Mouse (Mus musculus) G1E (cell line): ENCODE measurements around the gene Ptgir. TPM values are rescaled to one million over a fixed set of nuclear protein-coding genes. Genes with fewer than 3 reads are reported as not detected.

Experiments used
- ATAC-seq: 2 replicates; pipeline ENCODE4 v1.8.0; 2016; ENCODE audit warnings: mild to moderate bottlenecking; ENCODE audit not compliant: insufficient number of reproducible peaks, poor library complexity, low FRiP score, severe bottlenecking; ENCODE audit errors: extremely low read depth
- DNase-seq: peaks from one replicate; pipeline ENCODE4 v3.0.0; 2012; ENCODE audit warnings: low spot score
- H3K27me3 ChIP-seq: 2 replicates; pipeline ENCODE4 v1.6.1; 2012; ENCODE audit warnings: mild to moderate bottlenecking, low read length, inconsistent platforms; ENCODE audit not compliant: insufficient read depth
- H3K36me3 ChIP-seq: replicated peaks from 2 replicates; pipeline ENCODE3; 2012; ENCODE audit warnings: mild to moderate bottlenecking, inconsistent platforms
- H3K4me1 ChIP-seq: 2 replicates; pipeline ENCODE4 v1.6.1; 2012; ENCODE audit warnings: low read depth, low read length, inconsistent platforms, mixed read lengths; ENCODE audit not compliant: insufficient read depth
- H3K4me3 ChIP-seq: 2 replicates; pipeline ENCODE4 v1.5.1; 2012; ENCODE audit warnings: low read depth, mild to moderate bottlenecking, inconsistent platforms, low read length, moderate library complexity, mixed read lengths
- H3K9me3 ChIP-seq: replicated peaks from 2 replicates; pipeline ENCODE4 v1.6.1; 2012; ENCODE audit warnings: inconsistent platforms
- CTCF ChIP-seq: IDR thresholded peaks from 2 replicates; pipeline ENCODE4 v1.5.1; 2012; ENCODE audit warnings: low read depth, low read length, inconsistent platforms, mixed read lengths
- GATA1 ChIP-seq: IDR thresholded peaks from 2 replicates; pipeline ENCODE4 v1.6.1; 2012; ENCODE audit warnings: borderline replicate concordance, low read length, inconsistent platforms, mixed read lengths
- GATA2 ChIP-seq: IDR thresholded peaks from 2 replicates; pipeline ENCODE4 v1.6.1; 2012; ENCODE audit warnings: low read depth, low read length, inconsistent platforms, borderline replicate concordance
- POLR2AphosphoS5 ChIP-seq: IDR thresholded peaks from 2 replicates; pipeline ENCODE4 v1.6.1; 2012; ENCODE audit warnings: low read depth, low read length, inconsistent platforms; ENCODE audit not compliant: insufficient replicate concordance
- TAL1 ChIP-seq: conservative IDR thresholded peaks from 2 replicates; pipeline ENCODE4 v1.6.1; 2012; ENCODE audit warnings: low read depth, low read length, inconsistent platforms, mixed read lengths
- polyA plus RNA-seq: library from polyadenylated mRNA; stranded (reverse); fragments of >175 nt; gene quantifications from 2 replicates; pipeline ENCODE4 v1.2.3, GENCODE M21; 2012
- total RNA-seq, 2 experiments: library from RNA; stranded (forward) in 1 of 2; stranded (reverse) in 1 of 2; fragments of 200-1000 nt in 1 of 2; fragments of >200 nt in 1 of 2; fragmentation: Nextera tagmentation in 1 of 2; gene quantifications; 2 replicates each; pipeline ENCODE4 v1.2.3; 2014 to 2017

Gene Ptgir
- total and polyA plus RNA-seq, 3 experiments: 0.05 to 3.5 TPM; not detected in 1

GRCm38 (mm10) chr7:16944061-16944807 is 37.9 kb downstream of the Ptgir start, which contains the start of gene Pnmal2:
TSS of gene Pnmal2 (plus strand) at chr7:16944682.
- Histone ChIP-seq H3K4me3 (no peak within 1 kb of the TSS), H3K27me3 (peaks cover 34% of the 10 kb centered on the region), H3K9me3 (peaks cover 9% of the 10 kb centered on the region), H3K36me3 (no peaks in the 10 kb centered on the region), H3K4me1 (no peaks in the 10 kb centered on the region)
- TF ChIP-seq GATA2 (no peak), POLR2AphosphoS5 (no peak), CTCF (no peak), GATA1 (no peak), TAL1 (no peak)
- no peak for DNase-seq
- no peak for ATAC-seq

- H3K36me3 ChIP-seq: no peaks in the 10 kb centered on the region
- TF ChIP-seq GATA1 (no peak), GATA2 (no peak), TAL1 (no peak)
- peaks cover under 1% of the 10 kb centered on the region; the same call in 1 of the 2 replicates for H3K4me1 ChIP-seq
- H3K4me3 ChIP-seq: no peak overlapping the region
- H3K9me3 ChIP-seq: peaks cover 9% of the 10 kb centered on the region
- peaks cover 36% of the 10 kb centered on the region for H3K27me3 ChIP-seq
- DNase-seq (no peak), ATAC-seq (no peak)
Observed at GRCm38 (mm10) chr7:16944808-16945315, 38.6 kb downstream of the Ptgir start.

- Histone ChIP-seq H3K4me3 (no peak overlapping the region), H3K9me3 (peaks cover 9% of the 10 kb centered on the region), H3K27me3 (peaks cover 35% of the 10 kb centered on the region), H3K36me3 (no peaks in the 10 kb centered on the region), H3K4me1 (peaks cover 6% of the 10 kb centered on the region)
- DNase-seq (no peak), ATAC-seq (no peak)
- TF ChIP-seq GATA1 (no peak), POLR2AphosphoS5 (no peak), CTCF (no peak), GATA2 (no peak), TAL1 (no peak)
Observed at GRCm38 (mm10) chr7:16945419-16945818, 39.1 kb downstream of the Ptgir start.

GRCm38 (mm10) chr7:16946441-16947348 is 40.4 kb downstream of the Ptgir start:
- TF ChIP-seq GATA2: no peak
- no peak for TF ChIP-seq CTCF
- no peak for TF ChIP-seq TAL1
- TF ChIP-seq GATA1: no peak
- no peak for TF ChIP-seq POLR2AphosphoS5
- peaks cover 32% of the 10 kb centered on the region for H3K27me3 ChIP-seq
- H3K4me1 ChIP-seq: peaks cover 9% of the 10 kb centered on the region
- no peaks in the 10 kb centered on the region for H3K36me3 ChIP-seq
- no peak overlapping the region for H3K4me3 ChIP-seq
- ATAC-seq: no peak
- DNase-seq: no peak
- H3K9me3 ChIP-seq: peaks cover 9% of the 10 kb centered on the region

GRCm38 (mm10) chr7:16947349-16947895 is 41.1 kb downstream of the Ptgir start:
- Histone ChIP-seq H3K27me3 (peaks cover 32% of the 10 kb centered on the region), H3K4me1 (peaks cover 9% of the 10 kb centered on the region), H3K9me3 (peaks cover 9% of the 10 kb centered on the region), H3K36me3 (no peaks in the 10 kb centered on the region), H3K4me3 (no peak overlapping the region)
- no peak for TF ChIP-seq GATA2
- TF ChIP-seq GATA1: no peak
- ATAC-seq: no peak
- no peak for DNase-seq

GRCm38 (mm10) chr7:16947959-16948361 is 41.7 kb downstream of the Ptgir start:
- H3K27me3 ChIP-seq: peaks cover 30% of the 10 kb centered on the region
- TF ChIP-seq POLR2AphosphoS5: no peak
- TF ChIP-seq GATA2: no peak
- no peak for TF ChIP-seq CTCF
- no peak for TF ChIP-seq GATA1
- no peak for TF ChIP-seq TAL1
- H3K4me3 ChIP-seq: no peak overlapping the region
- H3K4me1 ChIP-seq: peaks cover 9% of the 10 kb centered on the region
- no peaks in the 10 kb centered on the region for H3K36me3 ChIP-seq
- H3K9me3 ChIP-seq: peaks cover 9% of the 10 kb centered on the region
- no peak for ATAC-seq
- no peak for DNase-seq
